ENCODE assay signal across 8 mouse cellular contexts in genomic region chr5:114942074-114942765, GRCm38 (mm10). TPM values are rescaled to one million over a fixed set of nuclear protein-coding genes. Genes with fewer than 3 reads are reported as not detected.
DNase-seq lines count a peak whose midpoint lies in the region; ATAC-seq lines count a peak whose summit lies in the region.

Gene 2210016L21Rik (plus strand): TSS chr5:114942158.

- H3K4me2 ChIP-seq in hindbrain, embryonic 14.5 days (replicated peaks) = peak within 1 kb of the TSS; percentile 75

- peak within 1 kb of the TSS; percentile 92 for H3K9ac ChIP-seq in hindbrain, embryonic 14.5 days

- H3K9me3 ChIP-seq in hindbrain, embryonic 14.5 days (ENCODE audit: control insufficient read depth, low read length) = no peaks in the 10 kb centered on the region

- peak; percentile 94 for ATAC-seq in hindbrain, embryonic 14.5 days (ENCODE audit: low FRiP score)

- H3K4me3 ChIP-seq in hindbrain, embryonic 14.5 days (replicated peaks; ENCODE audit: low read length) = peak within 1 kb of the TSS; percentile 80

- peak within 1 kb of the TSS; percentile 87 for H3K27ac ChIP-seq in hindbrain, embryonic 14.5 days

- DNase-seq in T-cell, adult 2 months (ENCODE audit: low spot score) = peak; percentile 86
- DNase-seq in cerebellum, postnatal 25 days = peak; percentile 86 to 89
- peak; percentile 75 for DNase-seq in frontal cortex, postnatal 25 days (ENCODE audit: low spot score in 2 of 2)
- peak; percentile 90 for DNase-seq in hindbrain, embryonic 14.5 days (ENCODE audit: low spot score)
- peak; percentile 85 for DNase-seq in layer of hippocampus, postnatal 36 days
- DNase-seq in lung, postnatal 36 days = peak; percentile 91
- DNase-seq in retina, postnatal 1 day = peak; percentile 96
- peak; percentile 66 for DNase-seq in urinary bladder, adult 2 months (ENCODE audit: low spot score)

- H3K36me3 ChIP-seq in hindbrain, embryonic 14.5 days (replicated peaks; ENCODE audit: control insufficient read depth, insufficient read depth) = peaks cover 16% of the 10 kb centered on the region

- 0 out of 2 replicates have a peak, but pooled peaks cover 5% of the 10 kb centered on the region for H3K4me1 ChIP-seq in hindbrain, embryonic 14.5 days (replicated peaks; ENCODE audit: control insufficient read depth, insufficient read depth, low read length)

- H3K27me3 ChIP-seq in hindbrain, embryonic 14.5 days (ENCODE audit: control insufficient read depth, insufficient read depth, low read length) = no peaks in the 10 kb centered on the region

- 1% methylated on average over 39 of the region's 39 CpGs for WGBS in hindbrain, embryonic 14.5 days

RNA-seq across cellular contexts. Expression of gene 2210016L21Rik, which starts in this region (rescaled TPM):
- 126 and 135 TPM in 2 replicates for polyA plus RNA-seq in hindbrain, embryonic 14.5 days (2014; fragmentation: Nextera tagmentation; extraction: Ambion mirVana)
- 100 to 1,000 TPM; 185 to 227 TPM for total RNA-seq in layer of hippocampus, postnatal 36 days (2021)
- 36.2 and 37.4 TPM in 2 replicates for polyA plus RNA-seq in urinary bladder, adult 2 months (2012; rRNA removed)

Comparison
In these comparisons a context has a peak if more than half of its experiments do, and no peak if none do; other contexts are left out.
1. Peak in every context shown above with its lines: DNase-seq, ATAC-seq, H3K4me3 ChIP-seq and H3K27ac ChIP-seq.